Mouse (Mus musculus): Measurements from ENCODE around the gene Cux2. TPM values are rescaled to one million over a fixed set of nuclear protein-coding genes. Genes with fewer than 3 reads are reported as not detected.

The Cux2 gene
- total RNA-seq, 2 experiments from 2014 or later = 187 to 216 TPM

DNA sequence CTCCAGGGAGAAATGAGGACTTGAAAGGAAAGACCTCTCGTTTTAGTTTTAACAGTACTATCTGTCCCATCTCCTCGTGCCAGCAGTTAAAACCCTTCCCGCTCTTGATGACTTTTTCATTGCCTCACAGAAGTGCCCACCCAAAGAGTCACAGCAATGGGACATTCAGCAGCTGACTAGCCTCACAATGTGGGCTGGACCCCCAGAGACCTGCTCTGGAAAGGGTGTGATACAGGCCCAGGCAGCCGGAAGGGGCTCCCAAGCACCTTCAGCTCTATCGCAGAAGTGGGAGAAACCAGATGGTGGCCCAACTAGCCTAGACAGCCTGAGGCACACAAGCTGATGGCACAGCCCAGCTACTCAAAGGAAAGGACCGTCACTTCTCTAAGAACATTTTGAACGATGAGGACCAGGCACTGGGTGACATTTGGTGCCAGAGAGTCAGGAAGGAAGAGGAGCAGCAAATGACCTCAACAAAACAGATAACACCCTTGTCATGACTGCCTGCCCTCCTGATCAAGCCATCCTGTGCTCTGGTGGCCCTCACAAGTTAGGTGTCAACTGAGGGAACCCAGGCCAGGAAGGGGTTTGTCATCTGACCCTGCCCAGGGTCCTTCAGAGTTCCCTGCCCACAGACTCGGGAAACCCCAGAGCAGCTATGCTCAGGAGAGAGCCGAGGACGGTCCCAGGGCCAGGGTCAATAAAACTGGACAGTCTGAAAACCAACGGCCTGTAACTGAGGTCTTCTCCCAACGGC, 214.7 kb downstream of the Cux2 start:
- intact Hi-C loops (cut with DNase I) = no loop called here
- DNase-seq (ENCODE audit: low spot score in 2 of 2) = no peak

DNA sequence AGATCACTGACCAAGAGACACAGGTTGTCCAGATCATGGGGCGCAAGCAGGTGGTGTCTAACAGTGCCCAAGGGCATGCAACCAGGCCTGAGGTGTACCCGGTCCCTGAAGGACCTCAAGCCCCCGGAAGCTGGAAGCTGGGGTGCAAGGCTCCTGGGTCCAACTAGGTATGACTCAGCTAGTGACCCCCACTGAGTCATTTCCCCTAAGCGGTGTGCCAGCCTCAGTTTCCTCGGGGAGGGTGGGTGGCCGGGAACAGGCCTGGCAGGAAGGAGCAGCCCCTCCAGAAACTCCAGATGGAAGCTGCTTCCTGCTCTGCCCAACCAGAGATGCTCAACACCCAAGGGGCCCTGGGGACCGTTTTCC, 215.7 kb downstream of the Cux2 start:
- no peak for DNase-seq (ENCODE audit: low spot score in 2 of 2)
- intact Hi-C loops (cut with DNase I) = no loop called here

DNA sequence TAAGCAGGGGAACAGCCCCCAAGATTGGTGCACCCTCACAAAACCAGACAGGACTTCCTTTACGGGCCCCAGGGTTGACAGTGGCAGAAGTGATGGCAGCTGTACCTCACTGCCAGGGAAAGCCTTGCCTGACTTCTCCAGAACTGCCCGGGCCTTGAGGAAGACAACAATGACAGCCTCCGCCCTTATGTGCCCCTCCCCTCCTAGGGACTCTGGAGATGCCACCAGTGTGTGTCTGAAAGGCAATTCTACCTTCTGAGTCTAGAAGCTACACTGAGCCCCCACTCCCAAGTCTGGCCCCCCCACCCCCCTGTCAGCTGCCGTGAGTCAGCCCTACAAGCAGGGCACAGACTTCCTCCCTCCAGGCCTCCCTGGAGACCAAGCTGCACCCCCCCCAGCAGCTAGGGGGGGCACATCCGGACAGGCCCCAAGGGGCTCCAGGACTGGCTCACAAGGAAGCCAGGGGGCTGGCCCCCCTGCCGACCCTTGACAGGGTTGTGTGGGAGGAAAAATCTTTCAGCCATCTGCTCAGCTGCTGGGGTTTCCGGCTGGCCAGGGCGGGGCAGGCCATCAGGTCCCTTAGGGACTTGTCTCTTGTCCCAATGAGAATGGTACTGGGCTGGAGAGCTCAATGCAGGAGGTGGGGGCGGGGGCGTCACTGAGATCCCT, 216.2 kb downstream of the Cux2 start:
- intact Hi-C loops (cut with DNase I) = no loop called here
- DNase-seq (ENCODE audit: low spot score in 2 of 2) = no peak

DNA sequence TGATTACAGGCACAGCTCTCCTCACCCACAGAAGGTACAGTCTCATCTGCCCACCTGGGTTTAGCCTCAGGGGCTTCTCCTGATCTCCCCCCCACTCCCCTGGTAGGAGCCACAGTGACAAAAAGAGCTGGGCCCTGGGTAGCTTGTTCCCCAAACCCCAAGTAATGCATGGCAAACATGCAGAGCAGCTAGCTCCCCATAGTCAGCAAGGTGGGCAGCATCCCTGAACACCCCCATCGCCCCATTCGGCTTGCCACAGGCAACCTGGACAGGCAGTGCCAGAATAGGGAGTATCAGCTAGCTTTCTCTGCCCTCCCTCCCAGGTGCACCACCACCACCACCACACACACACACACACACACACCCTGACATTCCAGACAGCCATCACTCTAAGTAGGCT, 216.7 kb downstream of the Cux2 start:
- intact Hi-C loops (cut with DNase I) = no loop called here
- no peak for DNase-seq (ENCODE audit: low spot score in 2 of 2)

DNA sequence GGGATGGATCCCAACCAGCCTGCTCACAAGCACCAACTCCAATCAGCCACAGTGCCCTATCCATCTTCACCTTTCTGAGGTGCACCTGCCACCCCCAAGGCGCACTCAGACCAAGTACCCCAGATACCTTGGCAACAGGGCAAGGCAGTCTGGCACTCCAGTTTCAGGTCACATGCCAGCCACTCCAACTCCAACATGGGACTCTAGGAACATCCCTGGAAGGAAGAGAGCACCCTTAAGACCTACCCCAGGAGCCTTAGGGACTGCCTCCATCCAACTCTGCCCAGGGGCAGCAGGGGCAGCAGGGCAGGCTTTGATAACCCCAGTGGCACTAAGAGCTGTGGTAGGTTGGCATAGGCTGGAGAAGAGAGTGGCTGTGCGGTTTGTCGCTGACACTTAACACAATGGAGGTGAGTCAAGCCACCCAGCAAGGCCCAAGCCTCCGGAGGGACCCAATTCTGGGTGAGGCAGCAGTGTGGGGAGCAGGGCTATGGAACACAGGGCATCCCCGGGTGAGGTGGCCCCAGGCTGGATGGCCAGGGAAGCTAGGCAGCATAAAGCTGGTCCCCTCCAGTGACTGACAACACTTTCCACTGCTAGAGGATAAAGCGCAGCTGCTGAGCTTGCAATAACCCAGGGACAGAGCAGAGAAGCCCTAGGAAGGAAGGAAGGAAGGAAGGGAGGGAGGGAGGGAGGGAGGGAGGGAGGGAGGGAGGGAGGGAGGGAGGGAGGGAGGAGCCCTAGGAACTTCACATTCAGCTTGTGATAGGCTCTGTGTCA, 217.3 kb downstream of the Cux2 start:
- intact Hi-C loops (cut with DNase I) = no loop called here
- no peak for DNase-seq (ENCODE audit: low spot score in 2 of 2)

DNA sequence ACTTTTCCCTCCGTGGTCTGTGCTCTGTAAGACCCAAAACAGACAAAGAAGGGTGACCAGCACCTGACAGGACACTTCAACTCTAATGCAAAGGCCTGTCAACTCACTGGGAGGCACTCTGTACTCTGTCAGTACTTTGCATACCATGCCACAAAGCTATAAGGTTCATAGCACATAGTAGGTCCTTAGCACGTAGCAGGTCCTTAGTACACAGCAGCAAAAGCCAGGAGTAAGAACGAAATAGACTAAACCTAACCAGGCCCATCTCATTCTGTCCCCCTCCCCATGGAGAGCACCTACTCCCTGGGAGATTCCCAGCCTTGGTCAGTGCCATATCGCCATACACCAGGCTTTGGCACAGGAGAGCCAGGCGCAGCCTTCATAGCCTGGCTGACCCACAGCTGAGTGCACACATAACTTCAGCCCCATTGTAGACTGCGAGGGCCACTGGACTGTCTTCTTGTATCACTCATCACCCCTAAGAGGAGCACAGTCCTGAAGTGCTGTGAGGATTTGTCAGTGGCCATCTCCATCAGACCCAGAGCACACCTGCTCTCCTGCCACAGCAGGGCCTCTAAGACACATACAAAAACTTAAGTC, 218.8 kb downstream of the Cux2 start:
- intact Hi-C loops (cut with DNase I) = no loop called here
- DNase-seq (ENCODE audit: low spot score in 2 of 2) = no peak

DNA sequence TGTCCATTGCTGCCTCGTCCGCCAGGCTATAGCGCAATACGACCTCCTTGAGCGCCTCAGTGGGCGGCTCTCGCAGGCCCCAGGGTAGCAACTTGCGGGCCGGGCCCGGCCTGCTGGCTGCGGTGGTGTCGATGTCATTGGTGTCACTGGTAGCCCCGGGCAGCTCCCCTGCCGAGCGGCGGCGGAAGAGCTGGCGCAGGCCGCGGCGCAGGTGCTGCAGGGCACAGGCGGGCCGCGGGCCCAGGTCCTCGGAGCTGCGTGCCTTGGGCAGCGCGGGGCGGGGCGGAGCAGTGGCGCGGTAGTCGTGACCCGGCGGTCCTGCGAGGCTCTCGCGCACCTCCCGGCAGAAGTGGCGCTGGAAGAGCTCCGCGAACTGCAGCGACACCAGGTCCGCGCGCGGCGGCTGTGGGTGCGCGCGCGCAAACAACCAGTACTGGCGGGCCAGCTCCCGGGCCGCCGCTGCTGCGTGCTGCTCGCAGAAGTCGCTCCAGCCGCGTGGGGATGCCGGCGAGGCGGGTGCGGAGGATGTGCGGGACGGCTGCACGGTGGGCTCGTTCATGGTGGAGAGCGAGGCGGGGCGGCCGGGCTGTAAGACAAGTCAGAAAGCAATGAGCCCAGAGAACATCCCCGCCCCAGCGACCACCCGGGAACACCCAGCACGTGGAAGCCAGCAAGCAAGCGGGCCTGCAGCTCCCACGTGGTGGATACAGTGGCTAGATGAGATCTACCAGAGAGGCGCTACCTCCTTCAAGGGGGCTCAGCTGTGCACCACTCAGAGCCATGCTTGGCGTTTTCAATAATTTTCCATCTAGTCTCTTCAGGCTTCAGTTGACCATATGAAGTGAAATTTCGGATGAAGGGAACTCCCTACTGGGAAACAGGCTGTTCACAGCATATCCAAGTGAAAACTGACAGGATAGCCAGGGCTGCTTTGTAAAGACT, 221.1 kb downstream of the Cux2 start:
- intact Hi-C loops (cut with DNase I) = no loop called here
- DNase-seq (ENCODE audit: low spot score in 2 of 2) = peak in 1 of 2 experiments; percentile 71

DNA sequence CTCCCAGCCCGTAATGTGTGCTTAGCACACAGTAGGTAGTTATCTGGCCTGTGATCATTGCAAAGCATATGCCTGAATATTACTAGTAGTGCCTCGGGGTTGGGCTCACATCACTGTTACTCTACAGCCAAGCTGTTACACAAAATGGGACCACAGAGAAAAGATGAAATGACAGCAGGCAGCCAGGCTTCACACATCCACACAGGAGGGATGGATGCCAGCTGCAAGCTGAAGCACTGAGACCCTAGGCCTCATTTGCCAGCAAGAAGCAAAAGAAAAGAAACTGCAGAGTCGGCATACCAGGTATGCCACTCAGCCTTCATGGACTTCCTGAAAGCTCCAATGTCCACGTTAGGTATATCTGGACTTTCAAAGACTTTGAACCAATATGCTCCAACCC, 222.0 kb downstream of the Cux2 start:
- intact Hi-C loops (cut with DNase I) = no loop called here
- no peak for DNase-seq (ENCODE audit: low spot score in 2 of 2)

DNA sequence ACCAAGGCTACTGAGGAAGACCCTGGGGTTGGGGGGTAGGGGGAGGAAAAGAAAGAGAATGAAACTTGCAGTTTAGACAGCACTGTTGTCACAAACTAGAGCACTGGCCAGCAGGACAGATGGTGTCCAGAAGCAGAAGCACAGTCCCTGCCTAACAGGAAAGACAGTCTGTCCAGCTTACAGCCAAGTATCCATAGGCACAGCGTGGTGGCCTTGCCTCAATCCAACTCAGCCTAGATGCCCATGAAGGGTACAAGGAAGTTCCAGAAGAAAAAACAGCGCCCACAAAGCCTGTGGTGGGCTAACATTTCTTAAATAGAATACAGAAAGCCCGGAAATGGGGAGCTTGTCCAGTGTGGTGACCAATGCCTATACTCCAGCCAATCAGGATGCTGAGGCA, 224.3 kb downstream of the Cux2 start:
- intact Hi-C loops (cut with DNase I) = no loop called here
- no peak for DNase-seq (ENCODE audit: low spot score in 2 of 2)

DNA sequence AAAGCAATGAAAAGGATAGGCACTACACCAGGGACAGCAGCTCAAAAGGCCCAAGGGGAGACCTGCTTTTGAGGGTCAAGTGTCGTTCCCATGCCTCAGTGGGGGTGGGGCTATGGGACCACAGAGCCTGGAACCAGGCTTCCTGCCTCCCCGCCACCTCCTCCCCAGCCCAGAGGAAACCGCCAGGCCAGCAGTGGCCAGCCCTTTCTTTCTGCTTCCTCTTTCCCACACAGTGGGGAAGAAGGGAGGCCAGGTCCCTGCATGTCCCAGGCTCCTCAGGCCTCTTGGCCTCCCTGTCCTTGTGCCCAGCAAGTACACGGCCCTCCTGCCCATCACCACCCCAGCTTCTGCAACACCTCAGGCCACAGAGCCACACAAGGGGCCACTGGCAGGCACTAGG, 225.8 kb downstream of the Cux2 start:
- DNase-seq (ENCODE audit: low spot score in 2 of 2) = no peak

DNA sequence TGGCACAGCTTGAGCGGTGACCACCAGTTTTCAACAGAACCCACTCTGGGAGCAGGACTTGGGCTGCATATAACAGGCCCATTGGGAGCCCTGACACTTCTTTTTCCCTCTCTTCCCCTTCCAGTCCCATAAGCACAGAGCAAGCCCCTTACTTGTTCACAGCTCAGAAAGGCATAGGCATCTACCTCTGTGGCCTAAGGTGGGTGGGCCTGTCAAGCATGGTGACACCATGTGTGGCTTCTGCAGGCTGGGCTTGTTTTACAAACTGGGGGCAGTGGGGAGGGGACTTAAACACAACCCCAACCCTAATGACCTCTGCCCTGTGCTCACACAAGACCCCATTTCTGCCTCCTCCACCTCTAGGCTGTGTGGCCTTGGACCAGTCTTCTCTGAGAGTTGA, 226.2 kb downstream of the Cux2 start:
- intact Hi-C loops (cut with DNase I) = no loop called here
- no peak for DNase-seq (ENCODE audit: low spot score in 2 of 2)

More for the DNA sequence above, 225.8 kb downstream of the Cux2 start:
- intact Hi-C loops (cut with DNase I) = no loop called here

DNA sequence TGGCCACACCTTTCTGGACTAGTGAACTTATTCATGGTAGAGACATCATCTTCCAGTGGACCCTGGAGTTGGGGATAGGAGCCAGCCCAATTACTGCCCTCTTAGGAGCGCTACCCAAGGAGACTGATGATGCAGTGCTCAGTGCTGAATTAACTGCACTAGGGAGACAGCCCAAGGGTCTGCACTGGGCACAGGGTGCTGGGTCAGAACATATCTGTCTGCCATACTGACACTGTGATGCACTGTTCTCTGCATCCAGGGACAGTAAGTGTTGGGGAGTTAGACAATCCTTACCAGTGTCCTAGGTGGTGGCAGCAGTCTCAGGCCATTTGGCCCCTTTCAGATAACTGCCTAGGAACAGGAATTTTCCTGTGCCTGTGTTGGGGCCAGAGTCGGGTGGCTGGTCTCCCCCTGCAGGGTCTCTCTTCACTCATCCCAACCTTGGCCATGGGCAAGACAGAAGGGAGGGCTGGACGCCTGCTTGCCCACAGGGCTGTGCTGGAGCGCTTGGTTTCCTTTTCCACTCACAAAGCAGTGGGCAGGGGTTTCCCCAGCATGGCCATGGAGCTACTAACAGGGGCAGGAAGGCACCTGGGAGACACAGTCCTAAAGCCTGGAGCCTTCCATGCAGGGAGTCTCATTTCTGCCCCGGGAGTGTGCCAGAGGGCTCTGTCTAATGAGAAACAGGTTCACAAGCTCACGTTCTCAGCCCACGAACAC, 227.0 kb downstream of the Cux2 start:
- intact Hi-C loops (cut with DNase I) = no loop called here
- DNase-seq (ENCODE audit: low spot score in 2 of 2) = no peak

DNA sequence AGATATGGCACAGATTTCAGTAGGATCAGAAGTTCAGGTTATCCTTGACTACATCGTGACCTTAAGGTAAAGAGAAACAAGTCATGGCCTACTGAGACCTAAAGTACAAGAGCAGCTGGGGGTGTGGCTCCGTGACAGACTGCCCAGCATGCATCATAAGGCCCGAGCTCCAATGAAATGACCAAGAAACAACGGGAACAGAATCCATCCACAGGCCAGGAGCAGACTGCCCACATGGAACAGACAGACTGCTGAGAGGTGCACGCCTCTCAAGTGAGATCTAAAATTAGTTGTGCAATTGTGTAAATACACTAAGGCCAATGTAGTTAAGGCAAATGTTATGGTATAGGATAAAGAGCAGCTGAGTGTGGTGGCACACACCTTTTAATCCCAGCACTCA, 228.3 kb downstream of the Cux2 start:
- intact Hi-C loops (cut with DNase I) = no loop called here
- no peak for DNase-seq (ENCODE audit: low spot score in 2 of 2)

DNA sequence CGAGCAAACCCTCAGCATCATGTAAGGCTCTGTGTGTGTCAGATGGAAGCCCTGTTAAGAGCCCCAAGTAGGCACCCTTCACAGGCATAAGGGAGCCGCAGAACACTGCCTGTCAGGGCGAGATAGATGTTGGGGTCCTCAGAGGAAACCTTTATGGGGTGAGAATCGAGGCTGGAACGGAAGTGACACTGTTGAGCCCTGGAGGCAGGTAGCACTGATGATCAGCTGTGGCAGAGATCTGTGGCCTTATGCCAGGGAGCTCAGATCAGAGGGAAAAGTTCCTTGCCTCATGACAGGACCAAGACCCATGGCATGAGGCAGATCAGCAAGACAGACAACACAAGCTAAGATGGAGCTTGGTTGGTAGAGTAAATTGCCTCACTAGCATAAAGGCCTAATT, 228.8 kb downstream of the Cux2 start:
- no peak for DNase-seq (ENCODE audit: low spot score in 2 of 2)
- intact Hi-C loops (cut with DNase I) = no loop called here

DNA sequence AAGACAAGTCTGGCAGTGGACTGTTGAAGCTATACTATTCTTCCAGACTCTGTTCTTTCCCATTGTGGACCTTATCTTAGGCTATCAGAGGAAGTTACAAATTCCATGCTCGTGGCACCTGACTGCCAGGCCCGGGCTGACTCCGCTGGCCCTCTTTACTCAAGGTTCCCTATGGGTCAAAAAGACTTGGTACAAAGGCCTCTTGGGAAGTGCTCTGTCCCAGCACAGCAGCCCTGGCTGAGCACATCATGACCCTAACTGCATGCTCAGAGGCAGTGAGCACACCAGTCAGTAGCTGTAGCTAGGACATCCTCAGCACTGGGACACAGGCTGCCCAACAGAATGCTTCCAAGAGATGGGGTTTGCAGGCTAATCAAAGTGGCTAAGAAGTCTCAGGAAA, 229.2 kb downstream of the Cux2 start:
- intact Hi-C loops (cut with DNase I) = no loop called here
- DNase-seq (ENCODE audit: low spot score in 2 of 2) = no peak

DNA sequence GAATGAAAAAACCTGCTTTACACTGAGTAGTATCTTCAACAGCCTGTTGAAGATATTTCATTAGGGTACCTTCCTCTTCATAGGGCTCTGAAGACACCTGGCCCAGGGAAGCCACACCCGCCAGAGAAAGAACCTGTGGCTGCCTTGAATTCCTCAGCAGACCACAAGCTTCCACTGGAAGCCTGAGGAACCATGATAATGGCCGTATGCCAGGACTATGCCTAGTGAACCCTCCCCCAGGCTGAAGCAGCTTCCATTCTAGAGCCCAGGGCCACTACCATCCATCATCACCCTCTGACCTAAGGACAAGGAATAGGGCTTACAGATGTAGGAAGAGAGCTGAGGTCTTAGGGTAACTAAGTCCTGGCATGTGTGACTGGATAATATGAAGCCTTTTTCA, 229.7 kb downstream of the Cux2 start:
- intact Hi-C loops (cut with DNase I) = no loop called here
- DNase-seq (ENCODE audit: low spot score in 2 of 2) = no peak

DNA sequence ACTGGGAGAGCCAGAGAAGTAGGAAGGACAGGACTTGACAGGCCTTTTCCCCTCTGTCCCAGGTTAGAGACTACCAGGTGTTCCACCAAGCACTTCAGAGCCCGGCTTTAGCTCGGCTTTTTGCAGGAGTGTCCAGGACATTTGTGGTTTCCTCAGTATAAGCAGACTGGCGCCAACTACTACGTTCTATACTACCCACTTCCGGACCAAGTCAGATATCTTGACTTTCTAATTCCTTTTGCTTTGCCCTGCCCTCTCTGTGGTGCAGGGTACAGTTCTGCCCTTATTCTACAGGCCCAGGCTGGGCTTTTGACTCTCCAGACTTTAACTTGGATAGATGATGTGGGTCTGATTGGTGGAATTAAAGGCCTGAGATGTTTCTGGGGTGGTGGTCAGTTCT, 230.3 kb downstream of the Cux2 start:
- no peak for DNase-seq (ENCODE audit: low spot score in 2 of 2)
- intact Hi-C loops (cut with DNase I) = no loop called here

DNA sequence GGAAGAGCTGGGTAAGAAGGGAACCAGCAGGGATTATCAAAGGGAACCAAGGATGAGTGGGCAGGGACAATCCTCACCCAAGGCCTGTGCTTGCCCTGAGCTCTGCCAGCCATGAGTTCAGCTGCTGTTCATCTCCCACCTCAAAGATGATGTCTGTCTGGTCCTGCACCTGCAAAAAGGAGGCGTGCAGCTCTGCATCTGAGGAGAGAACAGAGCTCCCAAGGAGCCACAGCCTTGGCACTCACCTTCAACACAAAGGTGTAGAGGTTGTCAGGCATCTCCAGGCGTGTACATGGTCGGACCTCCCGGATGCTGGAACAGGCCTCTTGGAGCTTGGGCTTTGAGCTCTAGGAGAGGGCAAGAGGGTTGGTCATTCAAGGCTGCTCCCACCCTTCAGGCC, 231.0 kb downstream of the Cux2 start:
- intact Hi-C loops (cut with DNase I) = no loop called here
- DNase-seq (ENCODE audit: low spot score in 2 of 2) = no peak

DNA sequence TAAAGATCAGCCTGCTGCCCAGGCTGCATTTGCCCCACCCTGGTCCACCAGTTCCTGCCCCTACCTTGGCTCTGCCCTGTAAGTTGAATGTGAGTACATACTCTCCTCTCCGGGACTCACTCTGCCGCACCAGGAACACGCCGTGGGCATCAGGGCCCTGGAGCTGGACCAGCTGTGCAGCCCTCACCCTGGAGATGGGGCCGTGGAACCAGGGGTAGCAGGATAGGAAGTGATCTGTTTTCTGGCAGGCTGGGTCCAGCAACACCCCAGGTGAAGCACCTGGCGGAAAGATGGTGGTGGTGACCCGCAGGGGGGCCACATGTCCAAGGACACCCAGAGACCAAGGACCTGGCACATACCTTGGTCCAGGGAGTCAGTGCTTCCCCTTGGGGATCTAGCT, 231.5 kb downstream of the Cux2 start:
- intact Hi-C loops (cut with DNase I) = no loop called here
- DNase-seq (ENCODE audit: low spot score in 2 of 2) = no peak
